Mouse (Mus musculus): ENCODE data around the gene Pnpla3. TPM values are rescaled to one million over a fixed set of nuclear protein-coding genes. Genes with fewer than 3 reads are reported as not detected.

Pnpla3 gene
- 4.7 and 6.5 TPM in 2 replicates for polyA plus RNA-seq (2015; fragmentation: Nextera tagmentation; extraction: Ambion mirVana)

DNA sequence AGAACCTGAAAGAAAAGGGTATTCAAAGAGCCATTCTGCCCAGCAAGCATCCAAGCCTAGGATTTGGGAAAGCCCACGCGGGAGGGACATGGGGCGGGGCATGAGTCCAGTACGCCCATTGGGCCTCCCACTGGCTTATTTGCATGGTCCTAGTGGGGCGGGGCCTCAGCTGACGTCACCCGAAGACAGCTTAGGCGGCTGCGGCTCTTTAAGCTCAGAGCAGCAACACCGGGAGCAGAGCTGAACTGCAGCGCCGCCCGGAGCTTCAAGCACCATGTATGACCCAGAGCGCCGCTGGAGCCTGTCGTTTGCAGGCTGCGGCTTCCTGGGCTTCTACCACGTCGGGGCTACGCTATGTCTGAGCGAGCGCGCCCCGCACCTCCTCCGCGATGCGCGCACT is at the start of gene Pnpla3:
Gene Pnpla3, plus strand, starts transcription at position 238 of the 400 bp plus-strand sequence.
- H3K4me3 ChIP-seq, result peak within 1 kb of the TSS; percentile 60
- under 1% methylated on average over 28 of the region's 28 CpGs for WGBS
- no peaks in the 10 kb centered on the region for H3K36me3 ChIP-seq
- H3K9ac ChIP-seq, result peak within 1 kb of the TSS; percentile 80
- H3K9me3 ChIP-seq, result no peaks in the 10 kb centered on the region
- H3K27me3 ChIP-seq, result peaks cover 4% of the 10 kb centered on the region; the same call in 1 of the 2 replicates
- H3K4me2 ChIP-seq, result peak within 1 kb of the TSS; percentile 96
- H3K4me1 ChIP-seq (replicated peaks), result peaks cover 26% of the 10 kb centered on the region
- H3K27ac ChIP-seq (replicated peaks), result peak within 1 kb of the TSS; percentile 84
- peak; percentile 97 for ATAC-seq (ENCODE audit: low read depth)

DNA sequence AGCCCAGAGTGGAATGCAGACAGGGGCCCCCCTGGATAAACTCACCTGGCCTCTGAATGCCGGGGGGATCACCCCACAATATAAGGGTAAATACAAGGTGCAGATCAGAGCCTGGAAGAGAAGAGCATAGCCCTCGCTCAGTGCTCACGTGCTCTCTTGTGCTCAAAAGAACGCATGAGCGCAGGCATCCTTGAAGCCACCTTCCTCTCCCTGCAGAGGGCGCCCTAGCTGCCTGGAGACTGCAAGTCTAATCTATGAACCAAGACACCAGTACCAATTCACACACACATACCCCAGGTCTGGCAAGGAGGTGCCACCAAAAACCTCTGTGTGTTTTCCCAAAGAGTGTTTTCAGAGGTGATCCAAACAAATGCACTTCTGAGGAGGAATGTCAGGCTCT is 47.0 kb upstream of the Pnpla3 start:
- Histone ChIP-seq H3K9ac (no peak overlapping the region), H3K27ac (replicated peaks) (no peak overlapping the region), H3K9me3 (0 out of 2 replicates have a peak, but pooled peaks cover 3% of the 10 kb centered on the region), H3K27me3 (no peaks in the 10 kb centered on the region), H3K4me3 (no peak overlapping the region), H3K4me1 (replicated peaks) (no peaks in the 10 kb centered on the region), H3K36me3 (no peaks in the 10 kb centered on the region), H3K4me2 (no peak overlapping the region)
- 32% methylated on average over 6 of the region's 6 CpGs for WGBS
- ATAC-seq (ENCODE audit: low read depth), result no peak

DNA sequence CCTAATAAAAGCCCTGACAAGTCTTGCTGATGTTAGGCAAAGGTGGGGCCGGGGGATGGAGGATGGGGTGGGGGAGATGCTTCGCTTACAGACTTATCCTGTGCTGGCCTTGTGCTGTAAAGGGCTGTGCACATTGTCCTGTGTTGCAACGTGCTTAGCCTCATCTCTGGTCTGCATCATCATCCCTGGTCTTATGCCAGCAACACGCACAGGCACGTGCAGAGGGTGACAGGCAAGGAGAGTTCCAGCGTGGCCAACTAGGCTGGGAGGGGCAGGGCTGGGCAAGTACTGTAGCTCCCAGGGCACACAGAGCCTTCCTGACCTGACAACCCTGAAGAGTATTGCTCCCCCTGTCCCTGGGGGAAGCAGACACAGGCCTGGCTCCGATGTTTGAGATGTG is 46.6 kb upstream of the Pnpla3 start:
- Histone ChIP-seq H3K9ac (no peak overlapping the region), H3K36me3 (no peaks in the 10 kb centered on the region), H3K4me1 (replicated peaks) (no peaks in the 10 kb centered on the region), H3K4me3 (no peak overlapping the region), H3K27me3 (no peaks in the 10 kb centered on the region), H3K4me2 (no peak overlapping the region), H3K9me3 (0 out of 2 replicates have a peak, but pooled peaks cover 3% of the 10 kb centered on the region), H3K27ac (replicated peaks) (no peak overlapping the region)
- 81% methylated on average over 7 of the region's 7 CpGs for WGBS
- no peak for ATAC-seq (ENCODE audit: low read depth)

DNA sequence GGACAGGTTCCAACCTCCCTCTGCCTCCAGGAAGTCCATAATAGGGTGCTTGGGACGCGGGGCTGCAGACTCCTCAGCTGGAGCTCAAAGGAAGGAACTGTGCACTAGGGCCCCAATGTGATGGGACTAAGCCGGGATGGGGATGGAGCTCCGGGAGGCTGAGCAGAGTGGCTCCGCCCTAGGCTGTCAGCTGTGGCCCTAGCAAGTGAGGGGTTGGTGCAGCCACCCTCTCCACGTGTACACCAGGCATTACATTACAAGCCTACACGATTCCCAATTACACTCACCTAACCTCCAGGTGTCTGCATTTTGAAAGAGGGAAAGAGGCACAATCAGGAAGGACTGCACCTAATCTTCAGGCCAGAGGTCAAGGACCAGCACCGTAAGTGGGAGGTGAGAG is 44.6 kb upstream of the Pnpla3 start, which contains the start of gene Pnpla5:
Gene Pnpla5, minus strand, starts transcription at position 101 of the 400 bp plus-strand sequence.
- WGBS, result 79% methylated on average over 8 of the region's 8 CpGs
- no peak for ATAC-seq (ENCODE audit: low read depth)

DNA sequence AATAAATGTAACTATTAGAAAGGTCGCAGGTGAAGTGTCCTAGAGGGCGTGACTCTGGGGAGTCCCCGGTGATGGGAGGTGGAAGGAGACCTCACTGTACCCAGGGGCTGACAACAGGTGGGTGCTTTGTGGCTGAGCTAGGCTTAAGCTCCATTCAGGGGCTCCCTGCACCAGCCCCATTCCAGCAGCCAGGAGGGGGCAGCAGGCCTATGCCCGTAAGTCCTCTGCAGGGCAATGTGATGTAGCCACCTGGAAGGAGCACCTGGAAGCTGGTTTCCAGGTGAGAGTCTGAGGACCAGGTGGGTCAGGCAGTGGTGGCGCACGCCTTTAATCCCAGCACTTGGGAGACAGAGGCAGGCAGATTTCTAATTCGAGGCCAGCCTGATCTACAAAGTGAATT is 43.6 kb upstream of the Pnpla3 start:
- Histone ChIP-seq H3K4me1 (replicated peaks) (no peaks in the 10 kb centered on the region), H3K9ac (no peak overlapping the region), H3K9me3 (no peaks in the 10 kb centered on the region), H3K4me2 (no peak overlapping the region), H3K27ac (replicated peaks) (no peak overlapping the region), H3K4me3 (no peak overlapping the region), H3K36me3 (no peaks in the 10 kb centered on the region), H3K27me3 (no peaks in the 10 kb centered on the region)
- ATAC-seq (ENCODE audit: low read depth), result no peak
- 76% methylated on average over 7 of the region's 7 CpGs for WGBS

More for the DNA sequence above, 44.6 kb upstream of the Pnpla3 start, which contains the start of gene Pnpla5:
- Histone ChIP-seq H3K9ac (no peak within 1 kb of the TSS), H3K4me3 (no peak within 1 kb of the TSS), H3K4me2 (no peak within 1 kb of the TSS), H3K4me1 (replicated peaks) (no peaks in the 10 kb centered on the region), H3K27me3 (no peaks in the 10 kb centered on the region), H3K27ac (replicated peaks) (no peak within 1 kb of the TSS), H3K9me3 (no peaks in the 10 kb centered on the region), H3K36me3 (no peaks in the 10 kb centered on the region)

DNA sequence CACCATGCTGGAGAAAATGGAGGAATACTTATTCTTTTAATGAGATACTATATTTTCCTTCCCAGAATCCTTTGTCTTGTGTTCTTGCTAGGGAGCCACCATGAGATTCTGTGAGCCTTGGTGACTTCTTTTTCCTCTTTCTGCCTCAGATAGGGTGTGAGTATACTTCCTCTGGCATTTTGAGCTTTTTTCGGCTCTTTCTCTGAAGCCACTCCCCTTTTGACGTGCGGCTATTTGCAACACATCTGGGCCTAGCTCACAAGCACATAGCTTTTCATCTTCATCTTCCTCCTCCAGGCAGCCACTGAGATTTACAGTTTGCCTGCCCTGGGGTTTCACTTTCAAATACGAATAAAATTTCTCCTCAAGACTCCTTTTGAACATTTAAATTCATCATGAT is 41.2 kb upstream of the Pnpla3 start:
- H3K9me3 ChIP-seq, result no peaks in the 10 kb centered on the region
- H3K4me1 ChIP-seq (replicated peaks), result no peaks in the 10 kb centered on the region
- H3K27me3 ChIP-seq, result no peaks in the 10 kb centered on the region
- no peak overlapping the region for H3K4me2 ChIP-seq
- H3K9ac ChIP-seq, result no peak overlapping the region
- H3K27ac ChIP-seq (replicated peaks), result no peak overlapping the region
- 77% methylated on average over 4 of the region's 4 CpGs for WGBS
- no peaks in the 10 kb centered on the region for H3K36me3 ChIP-seq
- no peak for ATAC-seq (ENCODE audit: low read depth)
- no peak overlapping the region for H3K4me3 ChIP-seq

DNA sequence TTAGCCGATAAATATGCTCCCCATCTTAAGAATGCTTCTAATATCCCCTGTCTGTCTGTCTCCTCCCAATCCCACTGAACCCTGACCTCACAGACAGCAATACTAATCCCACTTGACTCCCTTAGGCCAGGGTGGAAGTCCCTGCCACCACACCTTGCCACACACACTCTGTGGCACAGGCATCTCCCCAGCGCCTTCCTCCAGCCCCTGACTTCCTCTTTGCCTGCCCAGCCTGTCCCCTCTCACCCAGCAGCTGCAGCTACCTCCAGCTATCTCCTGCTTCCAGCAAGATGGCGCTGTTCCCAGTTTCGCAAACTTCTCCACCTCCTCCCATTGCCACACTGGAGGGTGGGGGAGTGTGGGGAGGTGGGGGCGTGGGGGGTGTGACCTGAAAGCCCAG is 40.8 kb upstream of the Pnpla3 start:
- no peaks in the 10 kb centered on the region for H3K27me3 ChIP-seq
- no peaks in the 10 kb centered on the region for H3K36me3 ChIP-seq
- H3K9me3 ChIP-seq, result no peaks in the 10 kb centered on the region
- H3K9ac ChIP-seq, result no peak overlapping the region
- 41% methylated on average over 5 of the region's 5 CpGs for WGBS
- H3K27ac ChIP-seq (replicated peaks), result no peak overlapping the region
- H3K4me2 ChIP-seq, result no peak overlapping the region
- no peaks in the 10 kb centered on the region for H3K4me1 ChIP-seq (replicated peaks)
- ATAC-seq (ENCODE audit: low read depth), result no peak
- H3K4me3 ChIP-seq, result no peak overlapping the region

DNA sequence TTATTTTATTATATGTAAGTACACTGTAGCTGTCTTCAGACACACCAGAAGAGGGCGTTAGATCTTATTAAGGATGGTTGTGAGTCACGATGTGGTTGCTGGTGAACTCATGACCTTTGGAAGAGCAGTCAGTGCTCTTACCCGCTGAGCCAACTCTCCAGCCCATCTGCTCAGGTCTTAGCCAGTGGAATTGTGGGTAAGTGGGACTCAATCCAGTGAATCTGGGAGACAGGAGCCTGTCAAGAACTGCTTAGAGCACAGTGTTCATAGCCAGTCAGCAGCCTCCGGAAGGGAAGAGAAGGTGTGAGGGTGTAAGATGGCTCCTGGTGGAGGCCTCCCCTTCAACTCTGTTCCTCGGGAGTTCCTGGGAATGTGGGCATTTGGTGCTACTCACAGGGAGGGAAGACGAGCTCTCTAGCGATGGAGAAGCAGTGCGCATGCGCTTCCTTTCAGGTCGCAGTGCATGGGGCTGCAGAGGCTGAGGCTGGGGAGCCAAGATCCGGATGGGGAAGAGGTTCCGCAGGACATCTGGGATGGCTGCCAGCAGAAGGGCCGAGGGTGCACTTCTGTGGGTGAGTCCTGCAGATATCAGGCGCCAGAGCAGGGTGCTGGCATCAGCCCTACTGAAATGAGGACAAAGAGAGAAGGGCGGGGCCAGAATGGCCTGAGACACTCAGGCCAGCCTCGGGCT is 36.4 kb upstream of the Pnpla3 start:
- ATAC-seq (ENCODE audit: low read depth), result no peak
- H3K9me3 ChIP-seq, result no peaks in the 10 kb centered on the region
- no peak overlapping the region for H3K9ac ChIP-seq
- no peaks in the 10 kb centered on the region for H3K27me3 ChIP-seq
- H3K27ac ChIP-seq (replicated peaks), result no peak overlapping the region
- H3K4me3 ChIP-seq, result no peak overlapping the region
- no peaks in the 10 kb centered on the region for H3K36me3 ChIP-seq
- no peaks in the 10 kb centered on the region for H3K4me1 ChIP-seq (replicated peaks)
- no peak overlapping the region for H3K4me2 ChIP-seq
- 64% methylated on average over 16 of the region's 16 CpGs for WGBS

DNA sequence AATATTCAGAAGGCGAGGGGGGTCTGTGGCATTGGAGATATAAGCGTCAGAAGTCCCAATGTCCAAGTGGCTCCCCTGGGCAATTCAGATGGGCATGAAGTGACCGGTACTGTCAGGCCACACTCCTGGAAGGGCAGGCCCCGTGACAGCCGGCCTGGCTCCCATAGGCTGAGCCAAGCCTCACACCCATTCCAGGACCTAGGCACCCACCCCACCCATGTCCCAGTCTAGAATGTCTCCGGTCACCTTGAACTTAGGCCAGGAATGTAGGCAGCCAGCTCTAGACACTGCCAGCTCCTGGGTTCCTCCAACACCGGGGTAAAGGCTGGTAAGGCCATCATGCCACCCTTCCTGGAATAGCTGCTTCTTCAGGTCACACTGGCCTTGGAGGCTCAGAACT is 35.7 kb upstream of the Pnpla3 start:
- no peaks in the 10 kb centered on the region for H3K27me3 ChIP-seq
- H3K27ac ChIP-seq (replicated peaks), result no peak overlapping the region
- no peak overlapping the region for H3K4me2 ChIP-seq
- no peak for ATAC-seq (ENCODE audit: low read depth)
- H3K9me3 ChIP-seq, result no peaks in the 10 kb centered on the region
- 98% methylated on average over 7 of the region's 7 CpGs for WGBS
- no peaks in the 10 kb centered on the region for H3K36me3 ChIP-seq
- no peak overlapping the region for H3K4me3 ChIP-seq
- no peak overlapping the region for H3K9ac ChIP-seq
- peaks cover 6% of the 10 kb centered on the region; the same call in 1 of the 2 replicates for H3K4me1 ChIP-seq (replicated peaks)

DNA sequence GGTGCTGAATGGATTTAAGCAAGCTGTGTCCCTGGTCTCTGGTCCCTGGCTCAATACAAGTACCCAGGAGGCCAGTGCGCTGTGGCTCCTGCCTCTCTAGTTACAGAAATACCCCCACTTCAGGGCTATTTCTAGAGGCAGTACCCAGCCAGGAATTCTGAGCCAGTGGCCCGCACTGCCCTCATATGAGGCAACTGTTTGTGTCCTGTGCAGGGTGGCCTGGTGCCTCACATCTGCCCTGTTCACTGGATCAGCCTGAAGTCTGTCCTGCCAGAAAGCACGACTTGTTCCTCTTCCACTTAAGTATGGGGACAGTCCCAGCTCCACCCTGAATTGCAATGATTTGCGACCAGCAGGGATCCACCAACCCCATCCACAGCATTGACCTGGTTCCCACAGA is 34.2 kb upstream of the Pnpla3 start:
- no peaks in the 10 kb centered on the region for H3K9me3 ChIP-seq
- no peak overlapping the region for H3K4me3 ChIP-seq
- no peaks in the 10 kb centered on the region for H3K27me3 ChIP-seq
- H3K4me2 ChIP-seq, result no peak overlapping the region
- H3K36me3 ChIP-seq, result no peaks in the 10 kb centered on the region
- no peak overlapping the region for H3K9ac ChIP-seq
- peaks cover 8% of the 10 kb centered on the region; the same call in 1 of the 2 replicates for H3K4me1 ChIP-seq (replicated peaks)
- no peak overlapping the region for H3K27ac ChIP-seq (replicated peaks)
- ATAC-seq (ENCODE audit: low read depth), result no peak
- 82% methylated on average over 4 of the region's 4 CpGs for WGBS

DNA sequence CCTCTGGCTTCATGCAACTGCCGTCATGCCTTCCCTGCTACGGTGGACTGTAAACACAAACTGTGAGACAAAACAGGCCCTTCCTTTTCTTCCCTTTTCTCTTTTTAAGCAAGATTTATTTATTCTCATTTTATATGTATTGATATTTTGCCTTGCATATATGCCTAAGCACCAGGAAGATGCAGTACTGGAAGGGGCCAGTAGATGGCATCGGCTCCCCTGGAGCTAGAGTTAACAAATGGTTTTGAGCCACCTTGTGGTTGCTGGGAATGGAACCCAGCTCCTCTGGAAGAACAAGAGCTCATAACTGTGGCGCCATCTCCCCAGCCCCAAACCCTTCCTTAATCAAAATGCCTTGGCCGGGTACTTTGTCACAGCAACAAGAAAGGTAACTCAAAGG is 32.2 kb upstream of the Pnpla3 start:
- H3K9me3 ChIP-seq, result no peaks in the 10 kb centered on the region
- H3K4me2 ChIP-seq, result no peak overlapping the region
- no peak overlapping the region for H3K27ac ChIP-seq (replicated peaks)
- H3K4me3 ChIP-seq, result no peak overlapping the region
- no peak overlapping the region for H3K9ac ChIP-seq
- ATAC-seq (ENCODE audit: low read depth), result no peak
- H3K36me3 ChIP-seq, result no peaks in the 10 kb centered on the region
- peaks cover 8% of the 10 kb centered on the region; the same call in 1 of the 2 replicates for H3K4me1 ChIP-seq (replicated peaks)
- H3K27me3 ChIP-seq, result no peaks in the 10 kb centered on the region
- 91% methylated on average over 5 of the region's 5 CpGs for WGBS

DNA sequence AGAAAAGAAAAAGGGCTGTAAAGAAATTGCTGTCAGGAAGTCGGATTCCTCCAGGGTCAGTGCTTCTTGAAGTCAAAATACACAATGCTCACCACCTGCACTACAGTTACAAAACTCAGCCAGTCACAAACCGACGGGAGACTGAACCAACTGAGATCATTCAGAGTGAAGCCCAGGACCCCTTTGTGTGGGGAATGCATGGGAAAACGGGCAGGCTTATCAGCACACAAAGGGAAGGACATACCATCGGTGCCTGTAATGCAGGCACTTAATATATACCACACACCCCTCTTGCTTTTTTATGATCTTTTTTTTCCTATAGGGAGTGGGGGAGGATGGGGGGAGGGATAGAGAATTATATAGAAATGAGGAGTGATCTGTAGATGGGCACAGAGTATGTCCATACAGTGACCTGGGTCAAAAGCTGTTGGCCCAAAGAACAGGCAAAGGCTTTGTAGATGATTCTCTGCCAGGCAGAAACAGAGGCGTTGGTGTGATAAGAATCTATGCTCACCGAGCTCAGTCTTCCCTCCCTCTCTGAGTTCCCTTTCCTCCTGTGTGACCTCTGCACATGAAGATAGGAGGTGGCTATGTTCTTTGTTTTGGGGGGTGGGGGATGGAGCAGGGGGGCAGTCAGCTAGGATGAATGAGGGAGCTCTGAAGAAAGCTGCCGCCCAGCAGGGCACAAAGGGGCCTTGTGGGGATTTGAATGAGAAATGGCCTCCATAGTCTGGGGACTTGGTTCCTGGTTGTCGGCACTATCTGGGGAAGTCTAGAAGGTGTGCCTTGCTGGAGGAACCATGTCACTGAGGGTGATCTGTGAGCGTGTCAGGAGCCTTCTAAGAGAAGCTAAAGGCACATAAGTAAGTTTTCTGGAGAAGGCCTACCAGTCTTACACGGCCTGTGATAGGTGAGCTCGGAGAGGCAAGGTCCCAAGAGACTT is 30.9 kb upstream of the Pnpla3 start:
- 22% methylated on average over 12 of the region's 12 CpGs for WGBS
- H3K4me3 ChIP-seq, result no peak overlapping the region
- 0 out of 2 replicates have a peak overlapping the region, but pooled peaks have one; percentile 23 for H3K27ac ChIP-seq (replicated peaks)

More for the DNA sequence above, 30.9 kb upstream of the Pnpla3 start:
- ATAC-seq (ENCODE audit: low read depth), result no peak
- Histone ChIP-seq H3K9ac (no peak overlapping the region), H3K36me3 (no peaks in the 10 kb centered on the region), H3K27me3 (no peaks in the 10 kb centered on the region), H3K4me1 (replicated peaks) (peaks cover 8% of the 10 kb centered on the region; the same call in 1 of the 2 replicates), H3K9me3 (no peaks in the 10 kb centered on the region), H3K4me2 (no peak overlapping the region)
